Comparison of ENCODE assay signal across 25 mouse cellular contexts in the genomic region with DNA sequence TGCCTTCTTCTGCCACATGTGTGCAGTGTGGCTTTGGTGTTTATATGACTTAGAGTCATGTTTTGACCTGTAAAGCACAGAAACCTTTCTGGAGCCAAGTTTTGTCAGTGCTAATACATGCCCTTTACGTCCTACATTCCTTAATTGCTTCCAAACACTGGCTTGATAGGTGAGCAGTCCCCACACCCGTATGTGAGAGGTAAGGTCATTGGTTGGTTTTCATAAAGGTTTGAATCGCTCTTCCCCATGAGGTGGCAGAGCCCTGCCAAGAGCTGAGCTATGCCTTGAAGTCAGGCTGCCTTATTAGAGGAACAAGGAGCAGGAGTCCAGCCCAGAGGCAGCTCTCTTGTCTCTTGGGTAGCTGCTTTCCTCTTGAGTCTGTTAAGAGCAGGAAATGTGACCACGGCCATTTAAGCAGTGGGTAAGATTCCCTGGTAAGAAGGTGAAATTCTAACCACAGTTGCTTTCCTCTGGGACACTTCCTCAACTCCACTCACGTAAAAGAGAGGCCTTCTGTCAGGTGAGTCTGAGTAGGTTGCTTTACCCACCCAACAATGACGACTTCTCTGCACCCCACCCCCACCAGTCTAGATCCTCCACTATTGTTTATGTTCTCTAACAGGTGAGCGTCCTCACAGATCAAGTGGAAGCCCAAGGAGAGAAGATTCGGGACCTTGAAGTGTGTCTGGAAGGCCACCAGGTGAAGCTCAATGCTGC.
DNase-seq lines count a peak whose midpoint lies in the region; ATAC-seq and TF ChIP-seq lines count a peak whose summit lies in the region.
"Had no signal": no experiment of that assay in that cellular context is flagged by ENCODE, and none has a peak within 500 bp of the region (broad histone marks: within the 10 kb centered on the region; RNA-seq: fewer than 3 reads in every experiment).

No protein-coding gene starts in this region.

- peak overlapping the region; percentile 40; the same call in 1 of the 2 replicates for H3K27ac ChIP-seq in kidney, adult 2 months (ENCODE audit: insufficient read depth, low read depth, low read length)
- peak overlapping the region; percentile 58; the same call in 1 of the 2 replicates for H3K27ac ChIP-seq in lung, embryonic 14.5 days (ENCODE audit: low read depth)
- H3K27ac ChIP-seq in intestine, embryonic 14.5 days (ENCODE audit: low read depth), result peak overlapping the region; percentile 62
- peak overlapping the region; percentile 88 for H3K27ac ChIP-seq in stomach, embryonic 16.5 days (ENCODE audit: low read length)
- no peak overlapping the region for H3K27ac ChIP-seq in forebrain, embryonic 10.5 days
- H3K27ac ChIP-seq: forebrain, embryonic 15.5 days; heart, embryonic 15.5 days; hindbrain, embryonic 15.5 days; midbrain, embryonic 10.5 days had no signal

- peak overlapping the region; percentile 35 for H3K4me2 ChIP-seq in lung, embryonic 14.5 days
- H3K4me2 ChIP-seq in intestine, embryonic 14.5 days (ENCODE audit: low read length), result no peak overlapping the region
- peak overlapping the region; percentile 34 for H3K4me2 ChIP-seq in stomach, embryonic 16.5 days (ENCODE audit: low read depth, low read length)
- H3K4me2 ChIP-seq: forebrain, embryonic 15.5 days; heart, embryonic 15.5 days; hindbrain, embryonic 15.5 days had no signal

- no peaks in the 10 kb centered on the region for H3K9me3 ChIP-seq in lung, embryonic 14.5 days (ENCODE audit: low read depth, low read length)
- H3K9me3 ChIP-seq in intestine, embryonic 14.5 days (ENCODE audit: control insufficient read depth, low read length), result no peaks in the 10 kb centered on the region
- no peaks in the 10 kb centered on the region for H3K9me3 ChIP-seq in stomach, embryonic 16.5 days (replicated peaks; ENCODE audit: control insufficient read depth, low read length)
- H3K9me3 ChIP-seq in forebrain, embryonic 10.5 days, result no peaks in the 10 kb centered on the region
- H3K9me3 ChIP-seq: forebrain, embryonic 15.5 days; heart, embryonic 15.5 days; hindbrain, embryonic 15.5 days; midbrain, embryonic 10.5 days had no signal

- H3K4me3 ChIP-seq in kidney, adult 2 months (ENCODE audit: insufficient read depth, low read depth, low read length), result no peak overlapping the region
- no peak overlapping the region for H3K4me3 ChIP-seq in lung, embryonic 14.5 days (ENCODE audit: low read depth, low read length)
- H3K4me3 ChIP-seq in intestine, embryonic 14.5 days (ENCODE audit: low read depth, low read length), result no peak overlapping the region
- H3K4me3 ChIP-seq in stomach, embryonic 16.5 days (replicated peaks; ENCODE audit: low read length), result peak overlapping the region; percentile 15
- no peak overlapping the region for H3K4me3 ChIP-seq in forebrain, embryonic 10.5 days
- H3K4me3 ChIP-seq: erythroblast, embryonic 14.5 days; forebrain, embryonic 15.5 days; heart, embryonic 15.5 days; hindbrain, embryonic 15.5 days; midbrain, embryonic 10.5 days had no signal

- TF ChIP-seq CTCF in kidney, adult 2 months (conservative IDR thresholded peaks at IDR 0.05; ENCODE audit: insufficient read depth, insufficient read length, low read depth, low read length), result no peak
- no peak for TF ChIP-seq CTCF in lung, embryonic 14.5 days (IDR thresholded peaks at IDR 0.05; ENCODE audit: low read depth)

- H3K9ac ChIP-seq in lung, embryonic 14.5 days, result no peak overlapping the region
- no peak overlapping the region for H3K9ac ChIP-seq in intestine, embryonic 14.5 days (ENCODE audit: low read length)
- H3K9ac ChIP-seq in stomach, embryonic 16.5 days (ENCODE audit: low read length), result peak overlapping the region; percentile 4
- H3K9ac ChIP-seq: forebrain, embryonic 15.5 days; heart, embryonic 15.5 days; hindbrain, embryonic 15.5 days; liver, postnatal 0 days had no signal

- H3K36me3 ChIP-seq in kidney, adult 2 months (ENCODE audit: control insufficient read depth, insufficient read depth, low read length), result no peaks in the 10 kb centered on the region
- H3K36me3 ChIP-seq in lung, embryonic 14.5 days (ENCODE audit: insufficient read depth), result no peaks in the 10 kb centered on the region
- peaks cover 18% of the 10 kb centered on the region; the same call in 1 of the 2 replicates for H3K36me3 ChIP-seq in intestine, embryonic 14.5 days (ENCODE audit: control insufficient read depth, insufficient read depth, low read length)
- H3K36me3 ChIP-seq in stomach, embryonic 16.5 days (ENCODE audit: control insufficient read depth, insufficient read depth, low read length), result no peaks in the 10 kb centered on the region
- H3K36me3 ChIP-seq in forebrain, embryonic 10.5 days (replicated peaks), result no peaks in the 10 kb centered on the region
- H3K36me3 ChIP-seq: forebrain, embryonic 15.5 days; heart, embryonic 15.5 days; hindbrain, embryonic 15.5 days; midbrain, embryonic 10.5 days had no signal

- no peak for TF ChIP-seq POLR2A in kidney, adult 2 months (IDR thresholded peaks at IDR 0.05; ENCODE audit: low read depth, low read length)

- H3K4me1 ChIP-seq in kidney, adult 2 months (ENCODE audit: control insufficient read depth, insufficient read depth, low read length), result no peaks in the 10 kb centered on the region
- peaks cover 5% of the 10 kb centered on the region; the same call in 1 of the 2 replicates for H3K4me1 ChIP-seq in lung, embryonic 14.5 days (ENCODE audit: insufficient read depth)
- peaks cover 7% of the 10 kb centered on the region; the same call in 1 of the 2 replicates for H3K4me1 ChIP-seq in intestine, embryonic 14.5 days (replicated peaks; ENCODE audit: control insufficient read depth, insufficient read depth, low read length)
- peaks cover 14% of the 10 kb centered on the region for H3K4me1 ChIP-seq in stomach, embryonic 16.5 days (ENCODE audit: control insufficient read depth, insufficient read depth, low read length)
- peaks cover 16% of the 10 kb centered on the region for H3K4me1 ChIP-seq in forebrain, embryonic 10.5 days
- H3K4me1 ChIP-seq: forebrain, embryonic 15.5 days; hindbrain, embryonic 15.5 days had no signal

- no peaks in the 10 kb centered on the region for H3K27me3 ChIP-seq in kidney, adult 2 months (replicated peaks; ENCODE audit: control insufficient read depth, insufficient read depth, low read length)
- no peaks in the 10 kb centered on the region for H3K27me3 ChIP-seq in lung, embryonic 14.5 days (ENCODE audit: insufficient read depth, low read length)
- no peaks in the 10 kb centered on the region for H3K27me3 ChIP-seq in intestine, embryonic 14.5 days (replicated peaks; ENCODE audit: control insufficient read depth, insufficient read depth, low read length)
- no peaks in the 10 kb centered on the region for H3K27me3 ChIP-seq in stomach, embryonic 16.5 days (ENCODE audit: control insufficient read depth, insufficient read depth, low read length)
- no peaks in the 10 kb centered on the region for H3K27me3 ChIP-seq in forebrain, embryonic 10.5 days (ENCODE audit: poor library complexity, severe bottlenecking)
- H3K27me3 ChIP-seq: forebrain, embryonic 15.5 days; heart, embryonic 15.5 days; Patski had no signal

- no peak for ATAC-seq in lung, embryonic 14.5 days (ENCODE audit: insufficient read depth)
- ATAC-seq in intestine, embryonic 14.5 days (replicated peaks; ENCODE audit: low FRiP score, low TSS enrichment, low read depth), result peak; percentile 37; the same call in 1 of the 2 replicates
- peak; percentile 59 for ATAC-seq in stomach, embryonic 16.5 days (ENCODE audit: insufficient read depth, low FRiP score)
- ATAC-seq: CD4-positive, CD25-positive, alpha-beta regulatory T cell, adult 4 months; forebrain, embryonic 15.5 days; liver, postnatal 0 days; Patski had no signal

- DNase-seq in kidney, adult 2 months, result no peak
- no peak for DNase-seq in kidney, adult 18-20 months
- no peak for DNase-seq in lung, embryonic 14.5 days
- no peak for DNase-seq in lung, postnatal 14 days
- no peak for DNase-seq in intestine, embryonic 14.5 days (ENCODE audit: low spot score)
- DNase-seq in forebrain, embryonic 10.5 days (ENCODE audit: extremely low spot score, low spot score), result no peak
- no peak for DNase-seq in urinary bladder, adult 18-20 months (ENCODE audit: low spot score in 2 of 2)
- DNase-seq: adrenal gland, postnatal 10 days; cerebellum, adult 11 months; cerebellum, postnatal 10 days; embryo, embryonic 11 days; gastrocnemius, postnatal 25 days; heart, postnatal 4 days; kidney, postnatal 14 days; liver, postnatal 0 days; right cerebral cortex, postnatal 25 days; thymus, postnatal 36 days had no signal

- 71% methylated on average over 8 of the region's 8 CpGs for WGBS in kidney, adult 2 months
- 61% methylated on average over 8 of the region's 8 CpGs for WGBS in lung, embryonic 14.5 days
- WGBS in intestine, embryonic 14.5 days, result 76% methylated on average over 8 of the region's 8 CpGs
- WGBS in stomach, embryonic 16.5 days, result 62% methylated on average over 8 of the region's 8 CpGs
- 86% methylated on average over 8 of the region's 8 CpGs for WGBS in forebrain, embryonic 10.5 days
